In the genomic region with DNA sequence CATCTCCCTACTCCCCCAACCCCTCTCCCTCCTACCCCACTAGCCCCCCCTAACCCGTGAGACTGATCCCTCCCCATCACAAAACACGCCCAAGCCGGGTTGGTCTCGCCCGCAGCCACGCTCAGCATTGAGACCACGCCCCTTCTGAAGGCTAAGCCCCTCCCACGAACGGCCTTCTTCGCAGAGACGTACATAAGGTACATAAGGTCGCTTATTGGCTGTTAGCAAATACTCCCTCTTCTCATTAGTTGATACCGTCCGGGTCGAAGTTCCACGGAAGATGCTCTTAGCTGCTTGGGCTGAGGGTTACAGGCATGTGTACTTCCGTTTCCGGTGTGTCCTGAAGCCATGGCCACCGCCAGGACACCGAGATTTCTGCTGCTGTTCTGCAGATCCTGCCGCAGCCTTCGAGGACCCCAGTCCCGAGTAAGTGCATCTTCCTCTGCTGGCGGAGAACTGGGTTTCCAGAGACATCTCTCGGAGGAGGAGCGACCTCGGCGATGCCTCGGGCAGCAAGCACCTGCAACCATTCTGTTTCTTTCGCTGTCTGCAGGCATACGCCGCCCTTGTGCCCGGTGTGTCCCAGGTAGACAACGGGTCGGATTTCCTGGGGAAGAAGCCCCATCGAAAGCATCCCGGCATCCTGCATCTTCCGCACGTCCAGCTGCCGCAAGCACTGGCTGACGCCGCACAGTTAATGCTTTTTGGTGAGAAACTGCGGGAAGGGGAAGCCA, we compare ENCODE assay signal across 8 mouse cellular contexts. TPM values are rescaled to one million over a fixed set of nuclear protein-coding genes. Genes with fewer than 3 reads are reported as not detected.
DNase-seq lines count a peak whose midpoint lies in the region; ATAC-seq and TF ChIP-seq lines count a peak whose summit lies in the region.

A gene (plus strand): TSS at position 245 of the 734 bp plus-strand sequence.

- under 1% methylated on average over 43 of the region's 43 CpGs for WGBS in forebrain, embryonic 12.5 days
- WGBS in heart, postnatal 0 days = under 1% methylated on average over 43 of the region's 43 CpGs
- WGBS in liver, embryonic 16.5 days (ENCODE audit: insufficient replicate concordance) = under 1% methylated on average over 43 of the region's 43 CpGs
- under 1% methylated on average over 43 of the region's 43 CpGs for WGBS in neural tube, embryonic 13.5 days

- H3K27ac ChIP-seq in forebrain, embryonic 12.5 days = peak within 1 kb of the TSS; percentile 87
- peak within 1 kb of the TSS; percentile 77 for H3K27ac ChIP-seq in heart, postnatal 0 days (ENCODE audit: low read depth)
- peak within 1 kb of the TSS; percentile 48; the same call in 1 of the 2 replicates for H3K27ac ChIP-seq in liver, embryonic 16.5 days (ENCODE audit: low read length)
- H3K27ac ChIP-seq in neural tube, embryonic 13.5 days (replicated peaks) = peak within 1 kb of the TSS; percentile 85
- peak within 1 kb of the TSS; percentile 3 for H3K27ac ChIP-seq in testis, adult 2 months (ENCODE audit: control insufficient read depth, insufficient read depth, low read depth, low read length)

- no peak for TF ChIP-seq CTCF in E14TG2a.4 (conservative IDR thresholded peaks at IDR 0.05; ENCODE audit: low read length)
- TF ChIP-seq CTCF in heart, postnatal 0 days (IDR thresholded peaks at IDR 0.05; ENCODE audit: low read depth) = 0 out of 2 replicates have a peak, but pooled peaks have one; percentile 13
- TF ChIP-seq CTCF in testis, adult 2 months (IDR thresholded peaks at IDR 0.05; ENCODE audit: control insufficient read depth, insufficient read depth, insufficient replicate concordance, low read depth, low read length) = no peak

- DNase-seq in c-Kit-positive CD71-positive TER-119-positive erythroid progenitor cells, embryonic 14.5 days (ENCODE audit: low spot score) = peak; percentile 88
- DNase-seq in heart, postnatal 0 days (ENCODE audit: low spot score) = peak; percentile 98
- peak; percentile 97 to 98 for DNase-seq in kidney, postnatal 4 days

- TF ChIP-seq POLR2A in testis, adult 2 months (IDR thresholded peaks at IDR 0.05; ENCODE audit: control insufficient read depth, low read depth, low read length) = peak; percentile 84

- ATAC-seq in forebrain, embryonic 12.5 days (ENCODE audit: low FRiP score) = peak; percentile 96
- ATAC-seq in heart, postnatal 0 days (ENCODE audit: insufficient read depth, low read depth) = peak; percentile 96
- ATAC-seq in liver, embryonic 16.5 days (ENCODE audit: low read depth) = peak; percentile 97
- peak; percentile 99 for ATAC-seq in neural tube, embryonic 13.5 days (ENCODE audit: low read depth)

- H3K9ac ChIP-seq in forebrain, embryonic 12.5 days = peak within 1 kb of the TSS; percentile 79
- H3K9ac ChIP-seq in heart, postnatal 0 days (replicated peaks; ENCODE audit: low read depth, low read length) = peak within 1 kb of the TSS; percentile 74
- peak within 1 kb of the TSS; percentile 64 for H3K9ac ChIP-seq in liver, embryonic 16.5 days (ENCODE audit: low read depth, low read length)
- peak within 1 kb of the TSS; percentile 88 for H3K9ac ChIP-seq in neural tube, embryonic 13.5 days

- peaks cover 24% of the 10 kb centered on the region for H3K4me1 ChIP-seq in E14TG2a.4 (replicated peaks; ENCODE audit: low read depth, low read length)
- H3K4me1 ChIP-seq in forebrain, embryonic 12.5 days = peaks cover 19% of the 10 kb centered on the region
- H3K4me1 ChIP-seq in heart, postnatal 0 days (ENCODE audit: control insufficient read depth, insufficient read depth) = peaks cover 7% of the 10 kb centered on the region; the same call in 1 of the 2 replicates
- peaks cover 7% of the 10 kb centered on the region for H3K4me1 ChIP-seq in liver, embryonic 16.5 days (ENCODE audit: control insufficient read depth, low read depth, low read length)
- peaks cover 17% of the 10 kb centered on the region for H3K4me1 ChIP-seq in neural tube, embryonic 13.5 days (replicated peaks)
- H3K4me1 ChIP-seq in testis, adult 2 months (ENCODE audit: control insufficient read depth, insufficient read depth, low read length) = peaks cover 3% of the 10 kb centered on the region

- H3K4me2 ChIP-seq in forebrain, embryonic 12.5 days = peak within 1 kb of the TSS; percentile 83
- H3K4me2 ChIP-seq in heart, postnatal 0 days (ENCODE audit: low read depth, low read length) = peak within 1 kb of the TSS; percentile 95
- H3K4me2 ChIP-seq in liver, embryonic 16.5 days (ENCODE audit: low read depth, low read length) = peak within 1 kb of the TSS; percentile 73
- H3K4me2 ChIP-seq in neural tube, embryonic 13.5 days = peak within 1 kb of the TSS; percentile 90

- no peak for TF ChIP-seq EP300 in heart, postnatal 0 days (IDR thresholded peaks at IDR 0.05; ENCODE audit: low read depth)

- no peaks in the 10 kb centered on the region for H3K27me3 ChIP-seq in E14TG2a.4 (ENCODE audit: insufficient read depth, low read length)
- H3K27me3 ChIP-seq in forebrain, embryonic 12.5 days = no peaks in the 10 kb centered on the region
- no peaks in the 10 kb centered on the region for H3K27me3 ChIP-seq in heart, postnatal 0 days (ENCODE audit: control insufficient read depth, insufficient read depth, low read length)
- no peaks in the 10 kb centered on the region for H3K27me3 ChIP-seq in liver, embryonic 16.5 days (ENCODE audit: control insufficient read depth, insufficient read depth, low read depth, low read length)
- no peaks in the 10 kb centered on the region for H3K27me3 ChIP-seq in neural tube, embryonic 13.5 days
- H3K27me3 ChIP-seq in testis, adult 2 months (ENCODE audit: control insufficient read depth, insufficient read depth, low read length) = no peaks in the 10 kb centered on the region

- peaks cover 30% of the 10 kb centered on the region for H3K36me3 ChIP-seq in E14TG2a.4 (ENCODE audit: insufficient read depth, low read length)
- peaks cover 32% of the 10 kb centered on the region for H3K36me3 ChIP-seq in forebrain, embryonic 12.5 days (replicated peaks)
- H3K36me3 ChIP-seq in heart, postnatal 0 days (replicated peaks; ENCODE audit: control insufficient read depth, insufficient read depth, low read length) = peaks cover 33% of the 10 kb centered on the region
- peaks cover 8% of the 10 kb centered on the region for H3K36me3 ChIP-seq in liver, embryonic 16.5 days (ENCODE audit: control insufficient read depth, insufficient read depth)
- H3K36me3 ChIP-seq in neural tube, embryonic 13.5 days = peaks cover 33% of the 10 kb centered on the region
- no peaks in the 10 kb centered on the region for H3K36me3 ChIP-seq in testis, adult 2 months (ENCODE audit: control insufficient read depth, insufficient read depth, low read length)

- peak within 1 kb of the TSS; percentile 94 for H3K4me3 ChIP-seq in E14TG2a.4 (replicated peaks; ENCODE audit: low read length)
- H3K4me3 ChIP-seq in forebrain, embryonic 12.5 days (replicated peaks) = peak within 1 kb of the TSS; percentile 73
- H3K4me3 ChIP-seq in heart, postnatal 0 days (ENCODE audit: low read depth, low read length) = peak within 1 kb of the TSS; percentile 78
- H3K4me3 ChIP-seq in liver, embryonic 16.5 days (ENCODE audit: low read depth, low read length) = peak within 1 kb of the TSS; percentile 72
- H3K4me3 ChIP-seq in neural tube, embryonic 13.5 days = peak within 1 kb of the TSS; percentile 84
- peak within 1 kb of the TSS; percentile 86 for H3K4me3 ChIP-seq in testis, adult 2 months (ENCODE audit: control insufficient read depth, low read depth, low read length)

- no peaks in the 10 kb centered on the region for H3K9me3 ChIP-seq in E14TG2a.4 (ENCODE audit: low read length)
- no peaks in the 10 kb centered on the region for H3K9me3 ChIP-seq in forebrain, embryonic 12.5 days
- H3K9me3 ChIP-seq in heart, postnatal 0 days (replicated peaks; ENCODE audit: control insufficient read depth, low read length) = no peaks in the 10 kb centered on the region
- no peaks in the 10 kb centered on the region for H3K9me3 ChIP-seq in liver, embryonic 16.5 days (replicated peaks; ENCODE audit: control insufficient read depth, low read length)
- H3K9me3 ChIP-seq in neural tube, embryonic 13.5 days = no peaks in the 10 kb centered on the region

RNA-seq across cellular contexts. Expression of the gene that starts here (rescaled TPM):
- 58.2 and 66.0 TPM in 2 replicates for polyA plus RNA-seq in forebrain, embryonic 12.5 days (2016; fragmentation: Nextera tagmentation; extraction: Ambion mirVana)
- 21.6 and 57.0 TPM in 2 replicates for total RNA-seq in heart, postnatal 0 days (2014; rRNA removed; ENCODE audit: low replicate concordance)
- 27.2 and 37.7 TPM in 2 replicates for polyA plus RNA-seq in heart, postnatal 0 days (2015; fragmentation: Nextera tagmentation; extraction: Ambion mirVana)
- 10.8 and 12.9 TPM in 2 replicates for polyA plus RNA-seq in liver, embryonic 16.5 days (2015; fragmentation: Nextera tagmentation; extraction: Ambion mirVana)
- 69.9 and 78.4 TPM in 2 replicates for polyA plus RNA-seq in neural tube, embryonic 13.5 days (2015; fragmentation: Nextera tagmentation; extraction: Ambion mirVana)
- polyA plus RNA-seq in testis, adult 2 months (2012; rRNA removed) = 14.4 and 15.8 TPM in 2 replicates

Comparison
In these comparisons a context has a peak if more than half of its experiments do, and no peak if none do; other contexts are left out.
1. Peak in every context shown above with its lines: DNase-seq, ATAC-seq, H3K4me3 ChIP-seq and H3K27ac ChIP-seq.
2. H3K27ac ChIP-seq: peak in every context shown above with its lines; median percentile 87 in forebrain, embryonic 12.5 days; 85 in neural tube, embryonic 13.5 days; 77 in heart, postnatal 0 days; 48 in liver, embryonic 16.5 days; 3 in testis, adult 2 months.